Mouse (Mus musculus) embryonic facial prominence, embryonic 11.5 days (tissue): ENCODE results near the gene Eif2ak4. TPM values are rescaled to one million over a fixed set of nuclear protein-coding genes. Genes with fewer than 3 reads are reported as not detected.

Source experiments
- ATAC-seq: fragments of 200-750 bp; cut with Nextera tagmentation; replicated peaks from 2 replicates; pipeline ENCODE4 v1.8.0; 2017; ENCODE audit warnings: low read depth; ENCODE audit not compliant: insufficient number of reproducible peaks, low FRiP score, low TSS enrichment
- DNase-seq: peaks from one replicate; pipeline ENCODE4 v3.0.0-alpha.2; 2015; ENCODE audit warnings: low spot score
- H3K27ac ChIP-seq: fragments of 300-500 bp; sonication (generic); replicated peaks from 2 replicates; pipeline ENCODE4 v1.5.1; 2014; ENCODE audit warnings: mild to moderate bottlenecking, low read depth, low read length, control low read depth
- H3K27me3 ChIP-seq: fragments of 300-500 bp; sonication (generic); 2 replicates; pipeline ENCODE4 v1.6.1; 2014; ENCODE audit warnings: mild to moderate bottlenecking, low read length, moderate library complexity, mixed read lengths; ENCODE audit not compliant: control insufficient read depth, insufficient read depth
- H3K36me3 ChIP-seq: fragments of 300-500 bp; sonication (generic); replicated peaks from 2 replicates; pipeline ENCODE4 v1.6.1; 2014; ENCODE audit warnings: low read depth, mild to moderate bottlenecking, low read length, moderate library complexity, mixed read lengths; ENCODE audit not compliant: control insufficient read depth, insufficient read depth
- H3K4me1 ChIP-seq: fragments of 300-500 bp; sonication (generic); 2 replicates; pipeline ENCODE4 v1.6.1; 2014; ENCODE audit warnings: low read length, mixed read lengths; ENCODE audit not compliant: control insufficient read depth, insufficient read depth
- H3K4me2 ChIP-seq: fragments of 300-500 bp; sonication (generic); 2 replicates; pipeline ENCODE4 v1.6.1; 2014; ENCODE audit warnings: low read depth, mild to moderate bottlenecking, control low read depth, low read length, moderate library complexity
- H3K4me3 ChIP-seq: fragments of 300-500 bp; sonication (generic); 2 replicates; pipeline ENCODE4 v1.5.1; 2014; ENCODE audit warnings: low read depth, low read length, control low read depth
- H3K9ac ChIP-seq: fragments of 300-500 bp; sonication (generic); replicated peaks from 2 replicates; pipeline ENCODE4 v1.6.1; 2014; ENCODE audit warnings: mild to moderate bottlenecking, control low read depth, low read length
- H3K9me3 ChIP-seq: fragments of 300-500 bp; sonication (generic); replicated peaks from 2 replicates; pipeline ENCODE4 v1.6.1; 2016; ENCODE audit warnings: mild to moderate bottlenecking, low read length, inconsistent platforms, mixed read lengths; ENCODE audit not compliant: control insufficient read depth
- WGBS: fragments of 180-500 bp; shearing (Covaris S2); extraction: QIAGEN DNeasy Blood & Tissue Kit; methylation state at CpG from one replicate; pipeline ENCODE4 v1.1.7; 2014; 5-methylcytosine and 5-hydroxymethylcytosine counted together
- polyA plus RNA-seq: library from polyadenylated mRNA; unstranded; fragments of >200 nt; fragmentation: Nextera tagmentation; extraction: Ambion mirVana; gene quantifications from 2 replicates; pipeline ENCODE4 v1.2.1, GENCODE M21; 2014

Gene Eif2ak4
- 11.6 and 13.1 TPM in 2 replicates for polyA plus RNA-seq

DNA sequence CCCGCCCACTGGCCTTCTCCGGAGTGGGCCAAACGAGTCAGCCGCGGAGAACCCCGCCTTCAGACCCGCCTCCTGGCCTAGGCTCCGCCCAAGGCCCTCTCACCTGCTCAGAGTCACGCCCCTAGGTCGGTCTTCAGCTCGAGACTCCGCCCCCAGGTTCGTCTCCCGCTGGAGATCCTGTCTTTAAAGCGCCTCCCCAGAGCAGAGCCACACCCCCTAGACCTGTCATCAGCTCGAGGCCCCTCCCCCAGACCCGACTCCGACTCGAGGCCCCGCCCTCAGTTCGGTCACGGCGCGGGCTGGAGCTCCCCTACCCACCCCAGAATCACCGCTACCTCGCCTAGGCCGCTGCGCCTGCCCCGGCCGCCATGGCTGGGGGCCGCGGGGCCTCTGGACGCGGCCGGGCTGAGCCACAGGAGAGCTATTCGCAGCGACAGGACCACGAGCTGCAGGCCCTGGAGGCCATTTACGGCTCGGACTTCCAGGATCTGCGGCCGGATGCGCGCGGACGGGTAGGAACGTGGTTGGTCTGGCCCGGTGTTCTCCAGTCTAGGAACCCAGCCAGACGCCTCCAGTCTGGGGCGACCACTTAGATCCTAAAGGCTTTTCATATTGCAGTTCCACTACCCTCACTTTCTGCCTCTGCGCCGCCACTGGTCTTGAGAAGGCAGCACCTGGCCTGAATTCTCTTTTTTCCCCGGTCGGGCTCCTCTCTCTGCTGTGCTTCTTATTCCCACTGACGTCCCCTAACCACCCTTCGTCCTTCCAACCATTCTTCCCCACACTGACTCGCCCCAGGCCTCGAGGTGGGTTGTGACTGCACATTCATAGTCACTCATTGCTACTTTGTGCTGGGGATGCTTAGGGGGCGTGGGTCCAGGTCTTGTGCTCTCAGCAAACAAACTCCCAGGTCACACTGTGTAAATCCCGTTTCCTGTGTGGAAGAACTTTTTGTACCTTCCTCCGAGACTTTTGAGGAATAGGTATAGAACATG, at the start of gene Eif2ak4:
Eif2ak4 (plus strand) TSS at position 278 of the 995 bp plus-strand sequence.
- Histone ChIP-seq H3K4me1 (no peaks in the 10 kb centered on the region), H3K36me3 (no peaks in the 10 kb centered on the region), H3K9me3 (no peaks in the 10 kb centered on the region), H3K9ac (peak within 1 kb of the TSS; percentile 89), H3K4me2 (peak within 1 kb of the TSS; percentile 43), H3K27me3 (no peaks in the 10 kb centered on the region), H3K4me3 (peak within 1 kb of the TSS; percentile 83), H3K27ac (peak within 1 kb of the TSS; percentile 81)
- WGBS = under 1% methylated on average over 61 of the region's 61 CpGs
- DNase-seq (peak; percentile 99), ATAC-seq (peak; percentile 98)

DNA sequence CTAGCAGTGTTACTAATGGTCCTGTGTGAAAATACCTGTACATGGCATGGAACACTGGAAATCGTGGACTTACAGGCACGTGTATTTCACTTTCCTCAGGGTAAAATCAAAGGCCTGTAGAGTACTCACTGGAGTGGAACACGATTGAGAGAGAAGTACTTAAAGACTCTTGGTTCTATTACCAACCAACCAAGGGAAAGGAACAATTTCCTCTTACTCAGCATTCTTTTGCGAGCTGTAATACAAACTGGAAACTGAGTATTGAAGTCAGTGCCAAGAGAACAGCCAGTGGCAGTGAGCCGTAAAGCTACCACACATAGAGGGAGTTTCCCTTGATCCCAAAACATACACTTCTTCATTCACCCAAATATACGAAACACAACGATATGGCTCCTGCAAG, 47.1 kb upstream of the Eif2ak4 start:
- no peak overlapping the region for H3K4me2 ChIP-seq
- no peak overlapping the region for H3K27ac ChIP-seq
- no peaks in the 10 kb centered on the region for H3K36me3 ChIP-seq
- DNase-seq = no peak
- no peaks in the 10 kb centered on the region for H3K27me3 ChIP-seq
- ATAC-seq = no peak
- H3K4me3 ChIP-seq = no peak overlapping the region
- H3K9ac ChIP-seq = no peak overlapping the region
- no peaks in the 10 kb centered on the region for H3K4me1 ChIP-seq
- WGBS = 82% methylated on average over 7 of the region's 7 CpGs
- no peaks in the 10 kb centered on the region for H3K9me3 ChIP-seq

DNA sequence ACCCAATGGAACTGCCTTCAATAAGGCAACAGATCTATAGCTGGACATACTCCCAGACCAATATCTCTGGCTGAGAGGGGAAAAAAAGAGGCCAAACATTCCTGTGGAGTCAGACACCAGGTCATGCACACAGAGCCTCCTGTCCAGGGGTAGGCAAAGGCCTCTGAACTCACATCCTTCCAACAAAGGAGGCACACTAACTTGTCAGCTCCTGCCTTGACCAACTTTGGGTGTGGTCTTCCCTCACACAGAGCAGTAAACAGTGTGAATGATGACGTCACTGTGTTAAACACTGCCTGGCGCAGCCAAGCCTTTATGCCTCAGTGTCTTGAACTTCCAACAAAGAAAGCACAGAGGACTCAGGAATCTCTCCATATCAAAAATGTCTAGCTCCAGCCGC, 44.5 kb upstream of the Eif2ak4 start:
- Histone ChIP-seq H3K36me3 (no peaks in the 10 kb centered on the region), H3K27ac (no peak overlapping the region), H3K9me3 (no peaks in the 10 kb centered on the region), H3K4me3 (no peak overlapping the region), H3K4me2 (no peak overlapping the region), H3K9ac (no peak overlapping the region), H3K27me3 (no peaks in the 10 kb centered on the region), H3K4me1 (no peaks in the 10 kb centered on the region)
- ATAC-seq = no peak
- DNase-seq = no peak
- WGBS = 82% methylated on average over 3 of the region's 3 CpGs

DNA sequence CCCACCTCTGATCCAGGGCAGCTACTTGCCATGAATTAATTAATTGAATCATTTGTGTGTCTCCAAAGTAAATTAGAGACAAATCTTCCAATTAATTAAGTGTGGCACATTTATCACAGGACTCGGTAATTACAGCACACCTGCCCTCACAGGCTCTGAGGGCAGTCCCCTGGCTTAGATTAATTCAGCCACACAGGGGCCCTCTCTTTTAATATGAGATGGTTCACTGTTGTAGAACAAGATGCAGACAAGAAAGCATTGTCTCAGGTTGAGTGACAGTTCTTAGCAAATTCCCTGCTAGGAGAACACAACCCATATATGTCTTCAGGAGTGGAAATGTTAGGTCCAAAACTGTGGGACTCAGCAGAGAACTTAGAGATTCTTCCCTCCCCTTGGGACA, 42.9 kb upstream of the Eif2ak4 start:
- Histone ChIP-seq H3K4me3 (no peak overlapping the region), H3K9ac (no peak overlapping the region), H3K4me2 (no peak overlapping the region), H3K4me1 (no peaks in the 10 kb centered on the region), H3K27me3 (no peaks in the 10 kb centered on the region), H3K9me3 (no peaks in the 10 kb centered on the region), H3K36me3 (no peaks in the 10 kb centered on the region), H3K27ac (no peak overlapping the region)
- no peak for DNase-seq
- 63% methylated on average over 1 of the region's 1 CpGs for WGBS
- no peak for ATAC-seq

DNA sequence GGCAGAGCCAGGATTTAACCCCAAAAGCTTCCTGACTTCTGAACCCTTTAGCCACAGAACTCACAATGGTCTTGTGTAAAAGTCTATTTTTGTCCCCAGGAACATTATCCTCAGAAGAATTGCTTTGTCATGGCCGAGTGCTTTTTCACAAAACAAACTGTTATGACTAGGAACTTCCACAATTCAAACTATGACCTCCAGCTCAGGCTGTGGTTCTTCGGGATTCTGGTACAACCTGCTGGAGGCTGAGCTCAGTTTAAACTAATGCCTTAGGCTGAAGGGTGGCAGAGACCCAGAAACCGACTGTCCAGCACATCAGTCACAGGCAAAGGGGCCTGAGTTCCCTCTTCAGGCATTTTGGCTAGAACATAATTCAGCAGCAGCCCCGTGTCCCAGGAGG, 34.9 kb upstream of the Eif2ak4 start:
- Histone ChIP-seq H3K4me2 (no peak overlapping the region), H3K27me3 (no peaks in the 10 kb centered on the region), H3K9me3 (no peaks in the 10 kb centered on the region), H3K4me3 (no peak overlapping the region), H3K4me1 (no peaks in the 10 kb centered on the region), H3K9ac (no peak overlapping the region), H3K36me3 (no peaks in the 10 kb centered on the region), H3K27ac (no peak overlapping the region)
- DNase-seq (no peak), ATAC-seq (no peak)
- 52% methylated on average over 4 of the region's 4 CpGs for WGBS

DNA sequence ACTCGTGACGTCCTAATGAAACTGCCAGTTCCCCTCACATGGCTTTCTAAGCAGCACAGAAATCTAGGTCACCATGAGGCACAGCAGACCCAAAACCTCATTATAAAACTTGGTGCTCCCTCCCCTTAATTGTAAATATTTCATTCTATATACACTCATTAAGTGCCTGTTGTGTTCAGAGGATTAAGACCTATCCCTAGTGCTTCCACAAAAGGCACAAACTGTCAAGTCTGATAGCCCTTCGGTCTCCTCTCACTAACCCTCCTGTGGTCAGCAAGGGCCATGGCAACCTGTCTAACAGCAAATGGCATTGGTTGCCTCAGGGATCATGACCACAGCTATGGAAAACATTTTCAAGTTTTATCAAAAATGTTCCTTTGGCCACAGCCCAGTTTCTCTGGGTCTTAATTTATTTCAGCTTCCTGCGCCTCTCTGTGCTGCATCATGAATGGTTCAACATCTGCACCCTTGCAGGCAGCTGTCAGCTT, 34.5 kb upstream of the Eif2ak4 start:
- DNase-seq (no peak), ATAC-seq (no peak)
- no peak overlapping the region for H3K4me3 ChIP-seq
- H3K27me3 ChIP-seq = no peaks in the 10 kb centered on the region
- no peaks in the 10 kb centered on the region for H3K36me3 ChIP-seq
- no peaks in the 10 kb centered on the region for H3K9me3 ChIP-seq
- no peak overlapping the region for H3K27ac ChIP-seq
- no peak overlapping the region for H3K4me2 ChIP-seq
- WGBS = 73% methylated on average over 4 of the region's 4 CpGs
- H3K4me1 ChIP-seq = no peaks in the 10 kb centered on the region
- no peak overlapping the region for H3K9ac ChIP-seq

DNA sequence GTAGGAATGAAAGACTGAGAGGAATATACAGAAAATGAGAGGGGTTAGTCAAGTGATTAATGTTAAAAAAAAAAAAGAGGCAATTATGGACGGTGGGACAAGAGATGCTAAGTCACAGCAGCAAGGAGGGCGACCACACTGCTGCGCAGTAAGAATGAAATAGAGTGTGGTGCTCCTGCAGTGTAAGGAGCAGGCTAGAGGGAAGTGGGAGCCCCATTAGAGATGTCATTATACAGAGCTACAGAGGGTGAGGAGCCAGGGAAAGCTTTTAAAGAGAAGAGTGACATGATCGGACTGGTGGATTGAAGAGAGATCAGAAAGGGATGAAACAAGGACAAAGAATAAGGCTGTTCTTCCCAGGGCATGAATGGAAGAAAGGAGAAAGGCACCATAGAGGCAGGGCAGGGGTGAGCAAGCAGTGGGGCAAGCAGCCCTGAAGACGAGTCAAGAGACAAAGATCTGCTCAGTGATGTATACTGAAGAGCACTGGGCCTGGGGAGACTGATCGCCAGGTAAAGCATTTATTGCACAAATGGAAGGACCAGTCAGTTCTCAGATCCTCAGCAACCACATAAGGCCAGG, 33.2 kb upstream of the Eif2ak4 start:
- no peak for DNase-seq
- Histone ChIP-seq H3K27me3 (no peaks in the 10 kb centered on the region), H3K36me3 (no peaks in the 10 kb centered on the region), H3K4me1 (no peaks in the 10 kb centered on the region), H3K9me3 (no peaks in the 10 kb centered on the region), H3K9ac (no peak overlapping the region), H3K4me3 (no peak overlapping the region), H3K4me2 (no peak overlapping the region), H3K27ac (no peak overlapping the region)
- ATAC-seq = no peak
- WGBS = 68% methylated on average over 6 of the region's 6 CpGs

DNA sequence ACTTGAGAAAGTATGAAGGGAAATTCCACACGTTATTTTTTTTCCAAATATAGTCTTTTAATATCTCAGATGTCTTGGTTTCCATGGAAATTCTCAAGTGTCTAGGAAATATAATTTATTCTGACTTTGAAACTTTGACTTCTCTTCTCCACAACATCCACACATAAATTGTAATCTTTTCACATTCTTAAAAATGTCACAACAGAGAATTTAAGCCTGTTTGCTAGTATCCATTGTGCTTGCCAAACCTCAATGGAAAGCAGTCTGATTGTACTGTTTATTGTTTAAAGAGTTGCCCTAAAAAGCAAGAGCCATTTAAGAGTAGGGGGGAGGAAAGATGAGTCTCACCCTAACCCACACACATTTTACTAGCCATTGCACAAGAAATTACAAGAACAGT, 16.6 kb upstream of the Eif2ak4 start:
- Histone ChIP-seq H3K4me2 (no peak overlapping the region), H3K9ac (no peak overlapping the region), H3K9me3 (no peaks in the 10 kb centered on the region), H3K27me3 (peaks cover 10% of the 10 kb centered on the region), H3K27ac (no peak overlapping the region), H3K4me1 (0 out of 2 replicates have a peak, but pooled peaks cover 2% of the 10 kb centered on the region), H3K36me3 (no peaks in the 10 kb centered on the region), H3K4me3 (no peak overlapping the region)
- 65% methylated on average over 1 of the region's 1 CpGs for WGBS
- ATAC-seq (no peak), DNase-seq (no peak)
